Mouse (Mus musculus) testis, adult 2 months (tissue): ENCODE results near the gene Zpld1. TPM values are rescaled to one million over a fixed set of nuclear protein-coding genes. Genes with fewer than 3 reads are reported as not detected.

Experiments used
- H3K27ac ChIP-seq: fragments of 200-500 bp; 2 replicates; pipeline ENCODE4 v1.5.1; 2012; ENCODE audit warnings: low read depth, low read length; ENCODE audit not compliant: control insufficient read depth, insufficient read depth
- H3K27me3 ChIP-seq: fragments of 200-500 bp; 2 replicates; pipeline ENCODE4 v1.6.1; 2012; ENCODE audit warnings: mild to moderate bottlenecking, low read length, moderate library complexity; ENCODE audit not compliant: control insufficient read depth, insufficient read depth
- H3K36me3 ChIP-seq: fragments of 200-500 bp; 2 replicates; pipeline ENCODE4 v1.6.1; 2012; ENCODE audit warnings: mild to moderate bottlenecking, low read length; ENCODE audit not compliant: control insufficient read depth, insufficient read depth
- H3K4me1 ChIP-seq: fragments of 200-500 bp; 2 replicates; pipeline ENCODE4 v1.6.1; 2012; ENCODE audit warnings: low read length; ENCODE audit not compliant: control insufficient read depth, insufficient read depth
- H3K4me3 ChIP-seq: fragments of 200-500 bp; 2 replicates; pipeline ENCODE4 v1.5.1; 2012; ENCODE audit warnings: low read depth, mild to moderate bottlenecking, low read length, moderate library complexity, mixed read lengths; ENCODE audit not compliant: control insufficient read depth
- CTCF ChIP-seq: fragments of 200-500 bp; IDR thresholded peaks from 2 replicates; pipeline ENCODE4 v1.5.1; 2012; ENCODE audit warnings: low read depth, mild to moderate bottlenecking, inconsistent platforms, low read length, moderate library complexity; ENCODE audit not compliant: control insufficient read depth, insufficient read depth, insufficient replicate concordance
- POLR2A ChIP-seq: fragments of 200-500 bp; IDR thresholded peaks from 2 replicates; pipeline ENCODE4 v1.6.1; 2012; ENCODE audit warnings: low read depth, mild to moderate bottlenecking, inconsistent platforms, low read length, moderate library complexity; ENCODE audit not compliant: control insufficient read depth
- polyA plus RNA-seq: library from polyadenylated mRNA; depleted of rRNA; stranded (reverse); fragments of >200 nt; gene quantifications from 2 replicates; pipeline ENCODE4 v1.2.3, GENCODE M21; 2012

Gene Zpld1
- polyA plus RNA-seq, 1 experiment, result 0.12 TPM

GRCm38 (mm10) chr16:55260862-55261574, 36.8 kb downstream of the Zpld1 start:
- H3K4me3 ChIP-seq, result no peak overlapping the region
- no peaks in the 10 kb centered on the region for H3K4me1 ChIP-seq
- no peak for TF ChIP-seq CTCF
- H3K27me3 ChIP-seq, result no peaks in the 10 kb centered on the region
- H3K27ac ChIP-seq, result no peak overlapping the region
- H3K36me3 ChIP-seq, result no peaks in the 10 kb centered on the region

GRCm38 (mm10) chr16:55259719-55260118, 38.1 kb downstream of the Zpld1 start:
- H3K27me3 ChIP-seq, result no peaks in the 10 kb centered on the region
- no peaks in the 10 kb centered on the region for H3K36me3 ChIP-seq
- H3K4me3 ChIP-seq, result no peak overlapping the region
- TF ChIP-seq POLR2A (no peak), CTCF (no peak)
- H3K27ac ChIP-seq, result no peak overlapping the region
- H3K4me1 ChIP-seq, result no peaks in the 10 kb centered on the region

DNA sequence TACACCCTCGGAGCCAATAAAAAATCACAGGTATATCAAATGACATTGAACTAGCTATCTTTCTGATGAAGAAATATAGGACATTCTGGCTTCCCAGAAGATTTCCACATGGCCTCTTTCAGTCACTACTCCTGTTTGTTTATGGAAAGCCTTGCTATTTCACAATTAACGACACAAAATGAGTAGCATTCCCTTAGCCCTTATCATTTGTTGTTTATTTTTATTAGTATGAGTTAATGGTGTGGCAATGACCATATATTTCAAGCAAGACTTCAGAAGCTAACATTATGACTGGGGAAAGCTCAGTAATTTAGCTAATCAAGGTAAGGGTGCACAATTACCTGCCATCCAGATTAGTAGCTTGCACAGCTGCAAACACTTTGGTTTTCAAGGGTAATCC, 56.8 kb downstream of the Zpld1 start:
- H3K4me3 ChIP-seq, result no peak overlapping the region
- H3K4me1 ChIP-seq, result no peaks in the 10 kb centered on the region
- TF ChIP-seq POLR2A (no peak), CTCF (no peak)
- H3K27ac ChIP-seq, result no peak overlapping the region
- H3K36me3 ChIP-seq, result no peaks in the 10 kb centered on the region
- H3K27me3 ChIP-seq, result no peaks in the 10 kb centered on the region

- TF ChIP-seq CTCF, result no peak
- no peak for TF ChIP-seq POLR2A
- Histone ChIP-seq H3K4me3 (no peak overlapping the region), H3K4me1 (no peaks in the 10 kb centered on the region), H3K27ac (no peak overlapping the region), H3K36me3 (no peaks in the 10 kb centered on the region), H3K27me3 (no peaks in the 10 kb centered on the region)
Observed at GRCm38 (mm10) chr16:55228995-55229622, 68.7 kb downstream of the Zpld1 start.

DNA sequence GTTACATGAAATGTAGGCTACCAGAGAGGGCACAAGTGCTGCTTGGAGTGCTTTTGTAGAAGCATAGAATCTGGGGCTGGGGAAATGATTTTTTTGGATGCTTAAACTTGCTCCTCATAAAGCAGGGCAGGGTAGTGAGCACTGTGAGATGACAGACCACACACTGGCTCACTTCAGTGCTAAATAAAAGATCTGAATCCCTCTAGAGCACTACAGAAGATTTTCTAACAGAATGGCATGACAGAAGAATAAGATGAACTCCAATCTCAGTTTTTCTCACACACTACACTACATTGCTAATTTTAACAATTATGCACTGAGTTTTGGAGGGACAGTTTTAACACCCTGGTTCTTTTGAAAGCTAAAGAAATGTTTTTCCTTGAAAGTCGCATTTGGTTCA, 93.8 kb downstream of the Zpld1 start:
- TF ChIP-seq POLR2A, result no peak
- Histone ChIP-seq H3K27ac (no peak overlapping the region), H3K36me3 (no peaks in the 10 kb centered on the region), H3K4me3 (no peak overlapping the region), H3K4me1 (no peaks in the 10 kb centered on the region), H3K27me3 (no peaks in the 10 kb centered on the region)

DNA sequence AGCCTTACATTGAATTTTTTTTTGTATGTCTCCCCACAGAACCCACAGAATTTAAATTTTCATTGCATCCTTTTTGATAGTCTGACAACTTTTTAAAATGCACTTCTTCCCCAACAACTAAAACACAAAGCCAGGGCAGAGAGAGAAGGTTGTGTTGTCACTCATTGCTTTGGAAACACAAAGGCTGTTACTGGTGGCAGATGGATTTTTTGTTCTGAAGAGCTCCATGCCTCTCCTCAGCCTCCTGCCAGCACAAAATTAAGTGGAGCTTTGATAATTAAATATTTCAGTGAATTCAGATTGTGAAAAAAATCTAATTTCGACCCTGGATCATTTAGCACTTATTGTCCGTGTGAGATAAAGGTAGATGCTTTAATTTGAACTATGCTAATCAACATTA, 107.4 kb downstream of the Zpld1 start:
- Histone ChIP-seq H3K4me1 (no peaks in the 10 kb centered on the region), H3K36me3 (no peaks in the 10 kb centered on the region), H3K27me3 (no peaks in the 10 kb centered on the region), H3K4me3 (no peak overlapping the region), H3K27ac (no peak overlapping the region)
- no peak for TF ChIP-seq POLR2A
- no peak for TF ChIP-seq CTCF

DNA sequence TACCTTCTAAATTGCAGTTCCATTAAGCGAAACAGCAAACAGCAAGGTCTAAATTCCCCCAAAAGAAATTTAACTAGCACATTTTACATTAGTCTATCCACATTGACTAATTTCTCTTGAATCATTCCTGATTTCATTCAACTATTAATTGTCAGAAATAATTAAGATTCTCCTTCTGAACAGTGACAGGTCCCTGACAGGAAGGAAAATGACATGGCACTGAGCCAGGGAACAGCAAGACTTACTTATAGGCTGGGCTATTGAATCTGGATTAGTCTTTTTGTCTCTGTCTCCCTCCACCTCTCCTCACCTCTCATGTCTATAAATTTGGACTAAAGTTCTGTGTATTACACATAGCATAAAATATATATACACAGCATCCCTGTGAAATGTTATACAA, 112.4 kb downstream of the Zpld1 start:
- TF ChIP-seq CTCF (no peak), POLR2A (no peak)
- Histone ChIP-seq H3K36me3 (no peaks in the 10 kb centered on the region), H3K4me3 (no peak overlapping the region), H3K27me3 (no peaks in the 10 kb centered on the region), H3K4me1 (no peaks in the 10 kb centered on the region), H3K27ac (no peak overlapping the region)
